In the genomic region with DNA sequence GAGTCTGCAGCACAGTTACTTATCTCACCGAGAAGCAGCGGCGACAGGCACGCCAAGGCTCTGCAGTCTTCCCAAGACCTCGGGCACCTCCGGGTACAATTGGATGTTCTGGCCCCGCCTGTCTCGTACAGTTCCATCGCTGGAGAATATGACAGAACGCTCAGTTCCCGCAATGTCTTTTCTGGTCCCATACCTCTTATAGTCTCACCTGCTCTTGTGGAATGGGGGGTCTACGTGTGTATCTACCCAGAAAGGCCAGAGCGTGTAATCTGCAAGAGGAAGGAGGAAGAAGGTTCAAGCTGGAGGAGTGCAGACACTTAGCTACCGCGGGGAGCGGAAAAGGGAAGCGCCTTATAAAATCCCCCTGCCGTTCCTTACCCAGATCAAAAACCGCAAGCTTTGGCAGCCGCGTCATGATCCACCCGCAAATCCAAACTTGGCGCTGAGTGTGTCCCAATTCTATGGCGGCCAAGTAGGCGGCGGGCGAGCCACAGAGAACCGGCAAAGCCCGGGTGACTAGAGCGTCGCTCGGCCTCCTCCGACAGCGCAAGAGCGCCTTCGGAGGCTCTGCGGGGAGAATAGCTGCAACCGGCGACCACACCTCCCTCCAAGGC, we compare ENCODE assay signal across 8 mouse cellular contexts. TPM values are rescaled to one million over a fixed set of nuclear protein-coding genes. Genes with fewer than 3 reads are reported as not detected.
DNase-seq lines count a peak whose midpoint lies in the region; ATAC-seq and TF ChIP-seq lines count a peak whose summit lies in the region.

Gene Mdp1, minus strand, starts transcription at position 549 of the 614 bp plus-strand sequence.

- peak; percentile 75 for TF ChIP-seq CTCF in intestine, postnatal 0 days (IDR thresholded peaks at IDR 0.05; ENCODE audit: low read depth)

- H3K4me2 ChIP-seq in intestine, postnatal 0 days (replicated peaks; ENCODE audit: low read depth), result peak within 1 kb of the TSS; percentile 75
- H3K4me2 ChIP-seq in midbrain, embryonic 11.5 days, result peak within 1 kb of the TSS; percentile 48

- H3K9me3 ChIP-seq in embryonic facial prominence, embryonic 10.5 days, result no peaks in the 10 kb centered on the region
- H3K9me3 ChIP-seq in intestine, postnatal 0 days (ENCODE audit: control insufficient read depth), result no peaks in the 10 kb centered on the region
- H3K9me3 ChIP-seq in midbrain, embryonic 11.5 days (ENCODE audit: control insufficient read depth, low read length), result no peaks in the 10 kb centered on the region

- DNase-seq in 3134 (ENCODE audit: extremely low read depth, insufficient read length, low spot score), result peak; percentile 81
- DNase-seq in adrenal gland, postnatal 14 days, result peak; percentile 91
- peak; percentile 85 for DNase-seq in embryonic facial prominence, embryonic 10.5 days (ENCODE audit: low spot score)
- peak; percentile 28 for DNase-seq in gonadal fat pad, adult 2 months (ENCODE audit: low read depth)
- peak; percentile 78 for DNase-seq in left cerebral cortex, postnatal 4 days
- peak; percentile 95 for DNase-seq in midbrain, embryonic 11.5 days (ENCODE audit: low spot score, missing footprints)
- peak; percentile 79 for DNase-seq in right cerebral cortex, postnatal 4 days

- peaks cover 12% of the 10 kb centered on the region for H3K4me1 ChIP-seq in embryonic facial prominence, embryonic 10.5 days
- 0 out of 2 replicates have a peak, but pooled peaks cover 4% of the 10 kb centered on the region for H3K4me1 ChIP-seq in intestine, postnatal 0 days (replicated peaks; ENCODE audit: control insufficient read depth, insufficient read depth, low read length)
- no peaks in the 10 kb centered on the region; the same call in 1 of the 2 replicates for H3K4me1 ChIP-seq in midbrain, embryonic 11.5 days (ENCODE audit: control insufficient read depth, insufficient read depth, low read length)

- H3K9ac ChIP-seq in intestine, postnatal 0 days (ENCODE audit: low read depth, low read length), result peak within 1 kb of the TSS; percentile 65
- H3K9ac ChIP-seq in midbrain, embryonic 11.5 days (ENCODE audit: low read length), result peak within 1 kb of the TSS; percentile 81

- peaks cover 57% of the 10 kb centered on the region for H3K36me3 ChIP-seq in embryonic facial prominence, embryonic 10.5 days (replicated peaks)
- peaks cover 12% of the 10 kb centered on the region for H3K36me3 ChIP-seq in intestine, postnatal 0 days (ENCODE audit: control insufficient read depth, insufficient read depth)
- peaks cover 2% of the 10 kb centered on the region for H3K36me3 ChIP-seq in midbrain, embryonic 11.5 days (ENCODE audit: control insufficient read depth, insufficient read depth, low read length)

- H3K27me3 ChIP-seq in embryonic facial prominence, embryonic 10.5 days (replicated peaks; ENCODE audit: low read depth, poor library complexity, severe bottlenecking), result no peaks in the 10 kb centered on the region
- no peaks in the 10 kb centered on the region for H3K27me3 ChIP-seq in intestine, postnatal 0 days (replicated peaks; ENCODE audit: control insufficient read depth, insufficient read depth, low read length)
- no peaks in the 10 kb centered on the region for H3K27me3 ChIP-seq in midbrain, embryonic 11.5 days (ENCODE audit: control insufficient read depth, insufficient read depth, low read length)

- whole genome bisulfite sequencing in embryonic facial prominence, embryonic 10.5 days, result under 1% methylated on average over 39 of the region's 39 CpGs
- under 1% methylated on average over 39 of the region's 39 CpGs for WGBS in intestine, postnatal 0 days
- WGBS in midbrain, embryonic 11.5 days, result under 1% methylated on average over 39 of the region's 39 CpGs

- peak within 1 kb of the TSS; percentile 83 for H3K4me3 ChIP-seq in embryonic facial prominence, embryonic 10.5 days
- peak within 1 kb of the TSS; percentile 71 for H3K4me3 ChIP-seq in intestine, postnatal 0 days (ENCODE audit: low read depth, low read length)
- H3K4me3 ChIP-seq in midbrain, embryonic 11.5 days (ENCODE audit: low read depth, low read length), result peak within 1 kb of the TSS; percentile 70

- peak; percentile 73 for ATAC-seq in intestine, postnatal 0 days
- peak; percentile 93 for ATAC-seq in midbrain, embryonic 11.5 days (ENCODE audit: low FRiP score)

- peak within 1 kb of the TSS; percentile 83 for H3K27ac ChIP-seq in embryonic facial prominence, embryonic 10.5 days (replicated peaks)
- peak within 1 kb of the TSS; percentile 87 for H3K27ac ChIP-seq in intestine, postnatal 0 days (ENCODE audit: low read depth, low read length)
- 0 out of 2 replicates have a peak within 1 kb of the TSS, but pooled peaks have one; percentile 2 for H3K27ac ChIP-seq in midbrain, embryonic 11.5 days (ENCODE audit: low read depth, low read length)

- intact Hi-C loops in left cerebral cortex, postnatal 4 days (cut with DNase I), result no loop called here

RNA-seq across cellular contexts. Expression of gene Mdp1, which starts in this region (rescaled TPM):
- total RNA-seq in adrenal gland, postnatal 14 days (2021), result 50.4 and 60.3 TPM in 2 replicates
- 62.1 and 66.3 TPM in 2 replicates for polyA plus RNA-seq in embryonic facial prominence, embryonic 10.5 days (2016; fragmentation: Nextera tagmentation; extraction: Ambion mirVana)
- 33.1 and 34.8 TPM in 2 replicates for polyA plus RNA-seq in gonadal fat pad, adult 2 months (2012; rRNA removed)
- 85.1 and 94.0 TPM in 2 replicates for polyA plus RNA-seq in intestine, postnatal 0 days (2015; fragmentation: Nextera tagmentation; extraction: Ambion mirVana)
- 10 to 100 TPM; 44.6 to 44.7 TPM for total RNA-seq in left cerebral cortex, postnatal 4 days (2021)
- 61.9 and 66.2 TPM in 2 replicates for polyA plus RNA-seq in midbrain, embryonic 11.5 days (2014; fragmentation: Nextera tagmentation; extraction: Ambion mirVana)

Comparison
In these comparisons a context has a peak if more than half of its experiments do, and no peak if none do; other contexts are left out.
1. Peak in every context shown above with its lines: DNase-seq, ATAC-seq, H3K4me3 ChIP-seq and H3K27ac ChIP-seq.
2. DNase-seq: peak in every context shown above with its lines; median percentile 95 in midbrain, embryonic 11.5 days; 91 in adrenal gland, postnatal 14 days; 85 in embryonic facial prominence, embryonic 10.5 days; 81 in 3134; 79 in right cerebral cortex, postnatal 4 days; 78 in left cerebral cortex, postnatal 4 days; 28 in gonadal fat pad, adult 2 months.
3. H3K27ac ChIP-seq: peak in every context shown above with its lines; median percentile 87 in intestine, postnatal 0 days; 83 in embryonic facial prominence, embryonic 10.5 days; 2 in midbrain, embryonic 11.5 days.